Mouse (Mus musculus) adrenal gland, adult 18-20 months (tissue): ENCODE measurements around the gene Nod2. TPM values are rescaled to one million over a fixed set of nuclear protein-coding genes. Genes with fewer than 3 reads are reported as not detected.

ENCODE experiments used
- DNase-seq, 2 experiments: peaks; one replicate each; pipeline ENCODE4 v3.0.0; 2021 to 2022; ENCODE audit warnings: low spot score in 2 of 2
- long read RNA-seq, 2 experiments: library from polyadenylated mRNA; stranded (forward); transcript quantifications; one replicate each; pipeline ENCODE4 v2.0.0; 2021
- total RNA-seq, 2 experiments: library from RNA; stranded (reverse); gene quantifications; 1 replicate in 1 of 2; 2 replicates in 1 of 2; pipeline ENCODE4 v1.2.3; 2021

Nod2 gene
- total RNA-seq: 1 to 10 TPM in 1 of 2 experiments, under 1 TPM in 1; 0.60 to 1.6 TPM
- long read RNA-seq, experiment 1: 0 reads
- long read RNA-seq, experiment 2: 0 reads

GRCm38 (mm10) chr8:88646837-88647778, at the start of gene Nod2:
Gene Nod2, plus strand, starts transcription at chr8:88647315.
- DNase-seq: peak; percentile 80 to 81

DNA sequence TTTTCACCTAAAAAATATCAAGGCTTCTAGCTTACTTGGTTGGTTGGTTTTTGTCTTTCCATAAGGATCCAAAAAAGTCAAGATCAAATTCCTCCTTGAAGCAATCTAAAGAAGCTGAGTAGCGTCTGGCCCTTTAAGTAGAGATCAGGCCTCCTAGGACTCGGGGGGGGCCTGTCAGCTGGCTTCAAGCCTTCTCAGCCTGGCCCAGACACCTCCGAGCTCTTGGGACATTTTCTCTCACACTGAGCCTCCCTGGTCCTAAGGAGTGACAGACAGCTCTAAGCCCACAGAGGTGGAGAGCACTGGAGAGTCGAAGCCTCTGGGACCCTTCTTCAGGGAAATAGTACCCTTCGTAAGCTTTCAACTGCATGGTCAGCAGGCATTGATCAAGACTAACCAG, 48.5 kb upstream of the Nod2 start:
- no peak for DNase-seq

GRCm38 (mm10) chr8:88599491-88599890, 47.6 kb upstream of the Nod2 start:
- DNase-seq: no peak

DNA sequence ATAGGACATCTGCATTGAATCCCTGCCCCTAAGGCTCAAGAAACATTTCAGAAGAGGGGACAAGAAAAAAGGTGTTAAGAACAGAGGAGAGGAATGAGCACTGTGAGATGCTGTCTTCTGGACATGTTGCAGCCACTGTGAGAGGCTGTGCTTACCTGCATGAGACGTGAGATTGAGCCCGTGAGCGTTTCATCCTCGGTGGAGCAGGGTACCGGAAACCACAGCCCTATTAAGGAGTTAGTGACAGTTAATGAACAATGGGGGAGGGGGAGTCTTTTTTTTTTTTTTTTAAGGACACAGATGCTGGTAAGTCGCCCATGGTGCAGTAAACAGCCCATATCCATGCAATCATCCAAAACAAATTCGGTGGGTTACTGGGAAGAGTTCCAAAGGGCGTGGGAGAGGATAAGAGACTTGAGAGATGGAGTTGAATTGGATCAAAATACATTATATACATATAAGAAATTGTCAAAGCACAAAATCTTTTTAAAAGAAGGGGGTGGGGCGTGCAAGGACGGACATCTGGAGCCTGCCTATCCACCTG, 43.6 kb upstream of the Nod2 start:
- DNase-seq: no peak

- DNase-seq: no peak
These were observed 42.8 kb upstream of the Nod2 start for GRCm38 (mm10) chr8:88604065-88605038.

DNA sequence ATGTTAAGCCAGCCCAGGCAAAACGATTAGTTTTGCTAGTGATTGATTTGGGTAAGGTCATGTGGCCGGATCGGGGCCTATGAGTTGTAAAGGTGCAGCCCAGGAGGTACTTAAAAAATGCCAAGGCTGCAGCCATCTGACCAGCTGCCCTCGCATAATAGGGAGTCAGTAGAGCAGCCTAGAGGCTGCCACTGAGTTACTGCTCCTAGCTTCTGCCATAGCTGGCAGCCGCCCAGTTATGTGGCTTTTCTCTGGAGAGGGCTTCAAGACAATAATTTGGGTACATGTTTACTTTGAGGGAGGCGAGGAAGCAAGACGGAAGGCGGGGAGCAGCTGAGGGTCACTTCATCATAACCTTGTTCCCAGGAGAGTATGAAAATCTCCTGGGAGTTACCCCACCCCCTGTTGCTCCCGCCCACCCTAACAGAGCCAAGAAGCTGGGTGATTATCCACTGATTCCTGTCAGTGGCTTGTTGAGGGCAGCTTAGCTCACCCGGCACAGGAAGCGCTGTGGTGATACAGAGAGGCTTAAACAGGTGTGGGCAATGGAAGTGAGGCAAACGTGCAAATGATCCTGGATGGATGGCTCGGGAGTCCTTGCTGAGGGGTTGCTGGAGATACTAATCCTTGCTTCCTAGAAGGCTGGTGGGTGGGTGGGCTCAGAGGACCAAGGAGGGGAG, 41.6 kb upstream of the Nod2 start:
- DNase-seq: no peak

- no peak for DNase-seq
These were observed 38.1 kb upstream of the Nod2 start for GRCm38 (mm10) chr8:88609036-88609435.

DNA sequence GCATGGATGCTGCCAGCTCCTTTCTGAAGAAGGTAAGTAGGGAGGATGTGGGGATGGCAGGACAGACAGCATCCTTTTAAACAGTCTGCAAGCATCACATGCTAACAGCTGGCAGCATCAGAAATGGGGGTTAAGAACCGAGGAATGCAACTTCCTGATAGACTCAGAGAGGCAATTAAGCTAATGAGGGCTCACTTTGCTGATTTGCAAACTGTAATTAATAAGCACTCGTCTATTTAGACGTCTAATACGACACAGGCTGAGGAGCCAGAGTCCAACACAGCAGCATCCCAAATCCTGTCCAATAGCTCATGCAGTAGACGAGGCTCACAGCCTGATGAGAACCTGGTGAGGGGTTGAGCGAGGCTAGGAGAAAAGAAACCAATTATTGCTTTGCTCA, 36.8 kb upstream of the Nod2 start:
- DNase-seq: no peak

- no peak for DNase-seq
These were observed 32.1 kb upstream of the Nod2 start for GRCm38 (mm10) chr8:88614981-88615380.

DNA sequence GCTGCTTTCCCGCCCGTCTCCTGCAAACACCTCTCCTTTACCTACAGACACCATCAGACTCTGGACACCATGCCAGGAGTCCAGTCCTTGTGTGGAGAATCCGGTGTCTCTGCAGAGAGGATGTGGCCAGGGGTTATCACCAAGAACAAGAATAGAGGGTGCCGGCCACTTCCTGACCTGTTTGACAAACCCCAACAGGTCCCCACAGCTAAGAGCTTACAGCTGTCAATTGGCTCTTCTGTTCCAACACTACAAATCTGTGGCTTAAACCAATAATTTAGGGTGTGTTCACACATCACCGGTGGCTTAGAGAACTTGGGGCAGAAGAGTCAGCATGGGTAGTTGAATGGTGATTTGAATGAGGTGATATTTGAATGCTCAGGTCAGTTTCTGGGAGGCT, 28.5 kb upstream of the Nod2 start:
- DNase-seq: no peak

DNA sequence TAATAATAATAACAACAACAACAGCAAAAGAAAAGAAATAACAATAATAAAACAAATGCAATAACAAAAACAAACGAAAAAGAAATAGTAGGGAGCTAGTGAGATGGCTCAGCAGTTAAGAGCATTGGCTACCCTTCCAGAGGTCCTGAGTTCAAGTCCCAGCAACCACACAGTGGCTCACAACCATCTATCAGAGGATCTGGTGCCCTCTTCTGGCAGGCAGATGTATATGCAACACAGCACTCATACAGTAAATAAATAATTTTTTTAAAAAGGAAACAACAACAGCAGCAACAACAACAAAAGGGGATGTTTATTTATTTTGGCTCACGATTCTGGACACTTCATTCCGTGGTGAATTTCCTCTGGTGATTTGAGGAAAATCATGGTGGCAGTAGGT, 27.6 kb upstream of the Nod2 start:
- no peak for DNase-seq

DNA sequence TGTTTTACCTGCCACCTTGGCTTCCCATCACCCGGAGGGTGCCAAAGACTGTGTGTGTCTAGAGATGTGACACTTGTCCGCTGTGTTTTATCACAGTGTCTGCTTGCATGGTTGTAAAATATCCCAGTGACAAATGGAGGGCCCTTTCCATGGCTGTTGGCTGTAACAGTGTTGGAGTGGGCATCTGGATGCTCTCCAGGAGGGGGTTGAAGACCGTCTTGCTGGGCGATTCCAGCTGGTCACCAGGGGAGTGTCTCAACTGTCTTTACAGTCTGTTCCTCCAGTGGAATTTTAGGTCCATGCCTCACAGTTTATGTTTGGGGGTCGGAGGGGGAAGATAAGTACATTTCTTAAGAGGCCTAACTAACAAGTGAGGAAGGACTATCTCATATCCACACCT, 26.2 kb upstream of the Nod2 start:
- DNase-seq: no peak

GRCm38 (mm10) chr8:88621408-88621807, 25.7 kb upstream of the Nod2 start:
- DNase-seq: peak; percentile 76 to 80

DNA sequence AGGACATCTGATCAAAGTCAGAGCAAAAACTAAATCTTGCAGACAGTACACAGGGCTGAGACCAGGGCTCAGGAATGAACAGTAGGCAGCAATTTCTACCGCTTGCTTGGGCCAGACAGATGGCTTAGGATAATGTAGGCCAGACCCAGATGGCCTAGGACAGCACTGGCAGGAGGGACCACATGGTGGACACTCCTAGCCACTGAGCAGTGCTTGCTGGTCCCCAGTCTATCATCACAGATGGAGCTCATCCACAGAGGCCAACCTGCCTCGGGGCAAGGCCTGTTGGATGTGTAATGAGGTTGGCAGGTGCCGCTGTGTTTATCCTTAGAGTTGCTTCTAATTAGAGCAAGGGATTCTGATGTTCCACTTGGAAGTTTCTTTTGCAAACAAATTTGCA, 23.8 kb upstream of the Nod2 start:
- no peak for DNase-seq

DNA sequence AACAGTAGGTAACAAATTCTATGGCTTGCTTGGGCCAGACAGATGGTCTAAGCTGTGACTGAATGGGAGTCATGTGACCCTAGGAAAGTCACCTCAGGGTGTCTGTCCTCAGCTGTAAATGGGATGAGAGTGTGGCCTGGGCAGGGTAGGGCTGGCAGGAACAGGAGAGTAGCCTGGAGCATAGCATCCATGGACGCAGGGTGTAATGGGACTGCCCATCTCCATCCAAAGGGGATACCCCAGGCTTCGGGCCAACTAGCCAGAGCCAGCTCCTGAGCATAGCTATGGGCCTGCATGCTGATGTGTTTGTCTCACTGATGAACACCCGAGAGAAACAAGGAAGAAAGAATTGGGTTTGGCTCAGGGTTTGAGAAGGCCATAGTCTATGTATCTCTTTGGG, 22.8 kb upstream of the Nod2 start:
- DNase-seq: no peak

DNA sequence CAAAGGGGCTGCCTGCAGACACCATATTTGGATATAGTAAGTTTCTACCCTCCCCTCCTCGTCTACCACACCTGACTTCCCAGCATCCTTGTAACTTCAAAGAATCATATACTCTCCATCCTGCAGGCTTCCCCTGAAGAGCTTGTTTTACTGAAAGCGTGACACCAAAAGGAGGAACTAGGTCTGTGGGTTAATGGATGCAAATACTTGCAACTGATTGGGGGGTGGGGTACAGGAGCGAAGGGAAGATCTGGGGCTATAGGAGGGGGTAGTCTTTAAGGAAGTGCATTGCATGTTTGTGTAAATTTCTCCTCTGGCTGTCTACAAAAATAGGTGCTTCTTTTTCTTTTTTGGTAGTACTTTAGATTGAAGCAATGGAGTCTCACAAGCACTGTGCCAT, 20.7 kb upstream of the Nod2 start:
- DNase-seq: no peak

DNA sequence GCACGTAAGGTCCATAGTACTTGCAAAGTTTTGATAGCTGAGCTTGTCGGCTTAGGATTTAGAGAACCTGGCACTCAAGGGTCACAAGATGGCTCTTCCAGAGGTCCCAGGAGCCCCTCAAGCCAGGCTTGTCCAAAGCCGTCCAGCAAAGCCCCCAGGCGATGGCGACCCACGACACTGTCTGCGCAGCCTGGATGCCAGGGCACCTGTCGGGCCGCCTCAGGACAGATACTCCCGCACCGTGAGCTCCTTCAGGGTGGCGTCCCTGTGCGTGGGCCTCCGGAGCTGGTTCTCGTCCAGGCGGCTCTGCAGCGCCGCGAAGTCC, 20.2 kb upstream of the Nod2 start:
- no peak for DNase-seq

DNA sequence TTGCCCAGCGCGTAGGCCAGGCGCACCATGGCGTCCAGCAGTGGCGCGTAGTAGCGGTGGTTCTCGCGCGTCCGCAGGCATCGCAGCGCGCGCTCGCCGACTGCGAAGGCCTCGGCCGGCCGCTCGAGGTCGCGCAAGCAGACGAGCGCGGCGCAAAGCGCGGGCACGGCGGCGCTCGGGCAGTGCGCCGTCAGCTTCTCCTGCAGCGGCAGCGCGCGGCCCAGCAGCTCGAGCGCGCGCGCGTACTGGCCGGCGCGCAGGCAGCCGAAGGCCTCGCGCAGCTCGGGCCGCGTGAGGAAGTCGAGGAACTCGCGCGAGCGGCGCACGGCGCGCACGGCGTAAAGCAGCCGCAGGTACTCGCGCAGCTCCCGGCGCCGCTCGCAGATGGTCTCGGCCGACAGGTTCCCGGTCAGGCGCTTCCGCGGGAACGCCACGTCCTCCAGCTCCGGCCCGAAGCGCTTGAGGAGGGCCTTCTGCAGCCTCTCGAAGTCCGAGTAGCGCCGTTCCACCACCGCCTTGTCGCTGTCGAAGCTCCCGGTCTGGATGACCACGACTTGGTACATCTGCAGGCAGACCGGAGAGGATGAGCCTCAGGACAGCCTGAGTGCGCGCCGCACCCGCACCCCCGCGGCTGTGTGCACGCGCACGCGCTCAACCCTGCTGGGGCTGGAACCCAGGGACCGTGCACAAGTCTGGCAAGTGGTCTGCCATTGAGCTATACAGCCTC, 19.7 kb upstream of the Nod2 start:
- DNase-seq: peak; percentile 68 to 72

DNA sequence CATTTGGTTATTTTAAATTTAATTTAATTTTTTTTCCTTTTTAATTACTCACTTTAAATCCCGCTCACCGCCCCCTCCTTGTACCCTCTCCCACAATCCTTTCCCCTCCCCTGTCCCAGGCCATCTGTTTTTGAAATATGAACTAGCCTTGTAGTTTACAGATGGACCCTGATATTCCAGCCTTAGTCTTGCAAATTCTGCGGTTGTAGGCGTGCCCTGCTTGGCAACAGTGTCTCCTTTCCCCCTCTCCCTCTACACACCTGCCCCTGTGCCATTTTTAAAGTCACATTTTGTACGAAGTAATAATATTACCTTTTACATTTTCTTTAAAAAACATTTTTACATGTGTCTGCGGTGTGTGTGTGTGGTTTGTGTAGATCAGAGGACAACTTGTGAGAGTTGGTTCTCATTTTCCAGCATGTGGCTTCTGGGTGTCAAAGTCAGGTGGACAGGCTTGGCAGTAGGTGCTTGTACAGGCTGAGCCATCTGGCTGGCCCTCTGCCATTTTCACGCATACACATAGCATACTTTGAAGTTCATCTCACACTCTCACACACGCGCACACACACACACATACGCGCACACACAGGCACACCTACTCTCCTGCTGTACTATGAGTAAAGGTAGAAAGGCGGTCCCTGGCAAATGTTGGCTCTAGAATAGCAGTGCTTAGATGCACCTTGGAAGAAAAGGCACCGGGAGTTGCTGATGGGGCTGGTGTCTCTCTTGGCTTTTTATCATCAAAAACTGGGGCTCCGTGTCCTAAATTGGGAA, 18.9 kb upstream of the Nod2 start:
- DNase-seq: no peak

- no peak for DNase-seq
These were observed 16.9 kb upstream of the Nod2 start for GRCm38 (mm10) chr8:88630225-88630624.
